Mouse (Mus musculus) stomach, postnatal 0 days (tissue): ENCODE results near the gene Tfeb. TPM values are rescaled to one million over a fixed set of nuclear protein-coding genes. Genes with fewer than 3 reads are reported as not detected.

Experiments used
- ATAC-seq: fragments of 200-750 bp; cut with Nextera tagmentation; 2 replicates; pipeline ENCODE4 v1.8.0; 2017; ENCODE audit not compliant: low FRiP score, low TSS enrichment
- DNase-seq: peaks from one replicate; pipeline ENCODE4 v3.0.0-alpha.2; 2016; ENCODE audit warnings: low spot score
- H3K27ac ChIP-seq: fragments of 300-500 bp; sonication (generic); replicated peaks from 2 replicates; pipeline ENCODE4 v1.5.1; 2014; ENCODE audit warnings: mild to moderate bottlenecking, control low read depth
- H3K27me3 ChIP-seq: fragments of 300-500 bp; sonication (generic); 2 replicates; pipeline ENCODE4 v1.6.1; 2014; ENCODE audit warnings: low read length; ENCODE audit not compliant: control insufficient read depth, insufficient read depth
- H3K36me3 ChIP-seq: fragments of 300-500 bp; sonication (generic); 2 replicates; pipeline ENCODE4 v1.6.1; 2014; ENCODE audit warnings: low read length, mixed read lengths; ENCODE audit not compliant: control insufficient read depth, insufficient read depth
- H3K4me1 ChIP-seq: fragments of 300-500 bp; sonication (generic); replicated peaks from 2 replicates; pipeline ENCODE4 v1.6.1; 2014; ENCODE audit warnings: antibody characterized with exemption; ENCODE audit not compliant: control insufficient read depth, insufficient read depth
- H3K4me2 ChIP-seq: fragments of 300-500 bp; sonication (generic); replicated peaks from 2 replicates; pipeline ENCODE4 v1.6.1; 2014; ENCODE audit warnings: low read depth, mild to moderate bottlenecking, control low read depth, moderate library complexity
- H3K4me3 ChIP-seq: fragments of 300-500 bp; sonication (generic); 2 replicates; pipeline ENCODE4 v1.5.1; 2014; ENCODE audit warnings: low read depth, low read length, control low read depth
- H3K9ac ChIP-seq: fragments of 300-500 bp; sonication (generic); 2 replicates; pipeline ENCODE4 v1.6.1; 2014; ENCODE audit warnings: mild to moderate bottlenecking, low read length, control low read depth, mixed read lengths
- H3K9me3 ChIP-seq: fragments of 300-500 bp; sonication (generic); 2 replicates; pipeline ENCODE4 v1.6.1; 2016; ENCODE audit warnings: low read length; ENCODE audit not compliant: control insufficient read depth
- CTCF ChIP-seq: IDR thresholded peaks from 2 replicates; pipeline ENCODE4 v1.5.1; 2016; ENCODE audit warnings: antibody characterized with exemption, low read depth, mild to moderate bottlenecking, moderate library complexity
- EP300 ChIP-seq: optimal IDR thresholded peaks from 2 replicates; pipeline ENCODE3; 2016; ENCODE audit warnings: antibody characterized with exemption
- WGBS: fragments of 180-500 bp; shearing (Covaris S2); extraction: QIAGEN DNeasy Blood & Tissue Kit; methylation state at CpG from one replicate; pipeline ENCODE4 v1.1.7; 2014; 5-methylcytosine and 5-hydroxymethylcytosine counted together
- polyA plus RNA-seq: library from polyadenylated mRNA; unstranded; fragments of >200 nt; fragmentation: Nextera tagmentation; extraction: Ambion mirVana; gene quantifications from 2 replicates; pipeline ENCODE4 v1.2.1, GENCODE M21; 2015

Tfeb gene
- polyA plus RNA-seq, 1 experiment from 2014 or later, result 10.4 TPM

DNA sequence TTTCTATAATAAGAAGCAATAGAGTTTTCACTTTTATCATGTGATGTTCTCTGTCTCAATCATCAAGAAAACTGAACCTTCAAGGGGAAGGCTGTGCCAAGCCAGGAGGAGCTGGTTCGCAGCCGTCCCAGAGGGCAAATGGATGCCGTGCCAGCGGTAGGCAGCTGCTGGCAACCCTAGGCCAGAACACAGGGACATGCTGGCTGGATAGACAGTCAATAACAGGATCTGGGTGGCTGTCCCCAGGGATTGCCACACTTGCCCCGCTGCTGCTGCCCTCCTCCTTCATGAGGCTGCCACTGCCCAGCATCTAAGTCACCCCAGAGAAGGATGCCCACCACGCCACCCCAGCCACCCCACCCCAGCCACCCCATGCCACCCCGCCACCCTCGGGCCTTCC is 104.7 kb downstream of the Tfeb start:
- H3K9me3 ChIP-seq, result no peaks in the 10 kb centered on the region
- no peak overlapping the region for H3K27ac ChIP-seq
- H3K4me1 ChIP-seq, result no peaks in the 10 kb centered on the region
- DNase-seq (no peak), ATAC-seq (no peak)
- H3K36me3 ChIP-seq, result no peaks in the 10 kb centered on the region
- TF ChIP-seq CTCF (no peak), EP300 (no peak)
- no peak overlapping the region for H3K9ac ChIP-seq
- WGBS, result 85% methylated on average over 8 of the region's 8 CpGs
- no peak overlapping the region for H3K4me3 ChIP-seq
- H3K4me2 ChIP-seq, result no peak overlapping the region
- H3K27me3 ChIP-seq, result no peaks in the 10 kb centered on the region

Other genes with a start within 250 kb of the Tfeb start
- 11.0 and 11.1 TPM in 2 replicates for gene Taf8, start 234.7 kb upstream of the Tfeb start, polyA plus RNA-seq
- gene Ccnd3, start 232.0 kb upstream of the Tfeb start, polyA plus RNA-seq, result 219 and 242 TPM in 2 replicates
- 13.4 and 13.6 TPM in 2 replicates for gene Bysl, start 125.5 kb upstream of the Tfeb start, polyA plus RNA-seq
- gene Med20, start 125.4 kb upstream of the Tfeb start, polyA plus RNA-seq, result 23.8 and 25.1 TPM in 2 replicates
- gene Gm20517, start 125.4 kb upstream of the Tfeb start, polyA plus RNA-seq, result 1.1 and 1.5 TPM in 2 replicates
- 1.9 and 2.1 TPM in 2 replicates for gene Usp49, start 106.3 kb upstream of the Tfeb start, polyA plus RNA-seq
- 353 and 386 TPM in 2 replicates for gene Tomm6, start 48.6 kb upstream of the Tfeb start, polyA plus RNA-seq
- 2.3 and 2.7 TPM in 2 replicates for gene Frs3, start 48.0 kb upstream of the Tfeb start, polyA plus RNA-seq
- gene Gm21981, start 42.6 kb upstream of the Tfeb start, polyA plus RNA-seq, result 0.16 TPM in 1 of 2 replicates, not detected in the other
- gene Prickle4, start 42.3 kb upstream of the Tfeb start, polyA plus RNA-seq, result 0.19 and 0.51 TPM in 2 replicates
- 1,647 and 1,784 TPM in 2 replicates for gene Pgc, start 10.2 kb upstream of the Tfeb start, polyA plus RNA-seq
- gene Mdfi, start 97.7 kb downstream of the Tfeb start, polyA plus RNA-seq, result 6.2 and 6.3 TPM in 2 replicates
- 14.6 and 17.9 TPM in 2 replicates for gene Foxp4, start 187.6 kb downstream of the Tfeb start, polyA plus RNA-seq